Mouse (Mus musculus) hindbrain, embryonic 14.5 days (tissue): ENCODE results near the gene Lhfpl2. TPM values are rescaled to one million over a fixed set of nuclear protein-coding genes. Genes with fewer than 3 reads are reported as not detected.

Experiments
- ATAC-seq: fragments of 200-750 bp; cut with Nextera tagmentation; 2 replicates; pipeline ENCODE4 v1.8.0; 2017; ENCODE audit warnings: moderate number of reproducible peaks, mild to moderate bottlenecking, moderate TSS enrichment, moderate library complexity; ENCODE audit not compliant: low FRiP score
- DNase-seq: peaks from one replicate; pipeline ENCODE4 v3.0.0-alpha.2; 2015; ENCODE audit warnings: low spot score
- H3K27ac ChIP-seq: fragments of 300-500 bp; sonication (generic); 2 replicates; pipeline ENCODE4 v1.5.1; 2014; ENCODE audit warnings: mild to moderate bottlenecking, moderate library complexity
- H3K27me3 ChIP-seq: fragments of 300-500 bp; sonication (generic); 2 replicates; pipeline ENCODE4 v1.6.1; 2014; ENCODE audit warnings: mild to moderate bottlenecking, low read length, mixed read lengths; ENCODE audit not compliant: control insufficient read depth, insufficient read depth
- H3K36me3 ChIP-seq: fragments of 300-500 bp; sonication (generic); replicated peaks from 2 replicates; pipeline ENCODE4 v1.6.1; 2014; ENCODE audit not compliant: control insufficient read depth, insufficient read depth
- H3K4me1 ChIP-seq: fragments of 300-500 bp; sonication (generic); replicated peaks from 2 replicates; pipeline ENCODE4 v1.6.1; 2014; ENCODE audit warnings: antibody characterized with exemption, low read length, mixed read lengths; ENCODE audit not compliant: control insufficient read depth, insufficient read depth
- H3K4me2 ChIP-seq: fragments of 300-500 bp; sonication (generic); replicated peaks from 2 replicates; pipeline ENCODE4 v1.6.1; 2014; ENCODE audit warnings: mild to moderate bottlenecking, moderate library complexity
- H3K4me3 ChIP-seq: fragments of 300-500 bp; sonication (generic); replicated peaks from 2 replicates; pipeline ENCODE4 v1.5.1; 2014; ENCODE audit warnings: mild to moderate bottlenecking, low read length
- H3K9ac ChIP-seq: fragments of 300-500 bp; sonication (generic); 2 replicates; pipeline ENCODE4 v1.6.1; 2014
- H3K9me3 ChIP-seq: fragments of 300-500 bp; sonication (generic); 2 replicates; pipeline ENCODE4 v1.6.1; 2016; ENCODE audit warnings: low read length; ENCODE audit not compliant: control insufficient read depth
- WGBS: fragments of 180-500 bp; shearing (Covaris S2); extraction: QIAGEN DNeasy Blood & Tissue Kit; methylation state at CpG from one replicate; pipeline ENCODE4 v1.1.7; 2014; 5-methylcytosine and 5-hydroxymethylcytosine counted together
- polyA plus RNA-seq: library from polyadenylated mRNA; unstranded; fragments of >200 nt; fragmentation: Nextera tagmentation; extraction: Ambion mirVana; gene quantifications from 2 replicates; pipeline ENCODE4 v1.2.1, GENCODE M21; 2014

Lhfpl2 gene
- polyA plus RNA-seq, 1 experiment from 2014 or later, result 21.3 TPM

GRCm38 (mm10) chr13:94240111-94240510, 182.5 kb downstream of the Lhfpl2 start:
- Histone ChIP-seq H3K36me3 (no peaks in the 10 kb centered on the region), H3K4me3 (no peak overlapping the region), H3K27ac (no peak overlapping the region), H3K9ac (no peak overlapping the region), H3K27me3 (no peaks in the 10 kb centered on the region), H3K4me2 (no peak overlapping the region), H3K9me3 (no peaks in the 10 kb centered on the region), H3K4me1 (no peaks in the 10 kb centered on the region)
- WGBS, result 88% methylated on average over 6 of the region's 6 CpGs
- no peak for ATAC-seq
- no peak for DNase-seq

DNA sequence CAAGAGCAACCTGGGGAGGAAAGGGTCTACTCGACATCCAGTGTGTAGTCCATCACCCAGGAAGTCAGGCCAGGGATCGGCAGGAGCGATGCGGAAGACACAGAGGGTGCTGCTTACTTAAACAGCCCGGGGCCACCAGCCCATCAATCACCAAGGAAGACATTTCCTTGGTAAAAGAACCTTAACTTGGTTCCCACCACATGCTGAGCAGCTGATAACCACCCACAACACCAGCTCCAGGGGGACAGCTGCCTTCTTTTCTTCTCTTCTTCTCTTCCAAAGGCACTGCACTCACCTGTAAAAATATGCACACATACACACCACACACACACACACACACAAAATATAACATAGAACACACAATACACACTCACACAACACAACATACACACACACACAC, 183.3 kb downstream of the Lhfpl2 start:
- no peaks in the 10 kb centered on the region for H3K4me1 ChIP-seq
- H3K36me3 ChIP-seq, result no peaks in the 10 kb centered on the region
- H3K9ac ChIP-seq, result no peak overlapping the region
- ATAC-seq (no peak), DNase-seq (no peak)
- H3K4me3 ChIP-seq, result no peak overlapping the region
- H3K27ac ChIP-seq, result no peak overlapping the region
- H3K27me3 ChIP-seq, result no peaks in the 10 kb centered on the region
- H3K9me3 ChIP-seq, result no peaks in the 10 kb centered on the region
- WGBS, result 35% methylated on average over 5 of the region's 5 CpGs
- no peak overlapping the region for H3K4me2 ChIP-seq

DNA sequence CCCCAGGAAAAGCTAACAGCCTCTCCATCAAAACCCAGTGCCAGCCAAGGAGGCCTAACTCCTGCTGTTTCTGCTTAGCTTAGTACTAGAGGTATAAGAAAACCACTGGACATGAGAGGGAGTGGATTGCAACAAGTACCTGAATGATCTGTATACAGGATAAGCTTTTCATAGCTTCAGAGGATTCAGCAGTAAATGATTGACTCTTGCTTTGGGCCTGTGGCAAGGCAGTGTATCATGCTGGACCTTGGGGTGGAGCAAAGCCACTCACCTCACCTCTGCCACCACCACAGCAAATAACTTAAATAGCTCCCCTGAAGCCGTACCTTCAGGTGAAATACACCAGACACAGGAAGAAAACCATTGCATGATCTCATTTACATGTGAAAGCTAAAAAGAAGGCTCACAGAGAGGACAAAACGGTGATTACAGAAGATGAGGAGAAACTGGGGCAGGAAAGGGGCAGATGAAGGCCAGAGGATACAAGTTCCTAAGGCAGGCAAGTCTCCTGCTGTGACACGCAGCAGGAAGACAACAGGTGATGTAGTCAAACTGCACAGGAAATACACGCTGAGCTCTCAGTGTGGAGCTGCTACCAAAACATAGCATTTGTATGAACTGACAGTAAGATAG, 184.4 kb downstream of the Lhfpl2 start:
- no peaks in the 10 kb centered on the region for H3K9me3 ChIP-seq
- H3K4me1 ChIP-seq, result no peaks in the 10 kb centered on the region
- no peak overlapping the region for H3K9ac ChIP-seq
- H3K4me3 ChIP-seq, result no peak overlapping the region
- no peaks in the 10 kb centered on the region for H3K27me3 ChIP-seq
- ATAC-seq, result no peak
- no peaks in the 10 kb centered on the region for H3K36me3 ChIP-seq
- no peak overlapping the region for H3K4me2 ChIP-seq
- WGBS, result 51% methylated on average over 4 of the region's 4 CpGs
- no peak for DNase-seq
- H3K27ac ChIP-seq, result no peak overlapping the region

DNA sequence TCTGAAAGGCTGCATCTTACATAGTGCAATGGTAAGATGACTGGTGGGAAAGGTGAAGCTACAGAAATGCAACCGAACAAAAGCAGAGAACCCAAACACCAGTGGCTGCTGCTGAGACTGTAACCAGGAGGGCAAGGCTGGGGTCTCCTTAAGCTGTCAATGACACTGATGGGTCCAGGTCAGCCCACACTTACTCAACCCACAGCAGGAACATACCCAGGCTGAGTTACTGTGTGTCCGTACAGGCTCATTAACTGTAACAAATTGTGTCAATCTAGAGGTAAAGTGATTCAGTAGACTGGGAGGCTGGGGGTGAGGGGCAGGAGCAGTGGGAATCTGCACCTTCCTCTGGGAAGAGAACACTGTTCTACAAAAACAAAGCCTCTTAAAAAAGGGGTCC, 185.3 kb downstream of the Lhfpl2 start:
- DNase-seq (no peak), ATAC-seq (no peak)
- no peak overlapping the region for H3K27ac ChIP-seq
- H3K4me3 ChIP-seq, result no peak overlapping the region
- H3K36me3 ChIP-seq, result no peaks in the 10 kb centered on the region
- H3K27me3 ChIP-seq, result no peaks in the 10 kb centered on the region
- H3K4me2 ChIP-seq, result no peak overlapping the region
- no peaks in the 10 kb centered on the region for H3K9me3 ChIP-seq
- H3K4me1 ChIP-seq, result no peaks in the 10 kb centered on the region
- 61% methylated on average over 2 of the region's 2 CpGs for WGBS
- H3K9ac ChIP-seq, result no peak overlapping the region

Other genes starting within 250 kb of the Lhfpl2 start
- gene Scamp1, start 228.1 kb downstream of the Lhfpl2 start, polyA plus RNA-seq, result 159 and 174 TPM in 2 replicates